Mouse (Mus musculus) midbrain, postnatal 0 days (tissue): ENCODE measurements around the gene Ube2z. TPM values are rescaled to one million over a fixed set of nuclear protein-coding genes. Genes with fewer than 3 reads are reported as not detected.

ENCODE experiments used
- ATAC-seq: fragments of 200-750 bp; cut with Nextera tagmentation; 2 replicates; pipeline ENCODE4 v1.8.0; 2017; ENCODE audit warnings: moderate number of reproducible peaks, mild to moderate bottlenecking, moderate TSS enrichment, moderate library complexity; ENCODE audit not compliant: low FRiP score
- DNase-seq: peaks from one replicate; pipeline ENCODE4 v3.0.0-alpha.2; 2015; ENCODE audit warnings: low spot score
- H3K27ac ChIP-seq: fragments of 300-500 bp; sonication (generic); 2 replicates; pipeline ENCODE4 v1.5.1; 2014; ENCODE audit warnings: low read depth, mild to moderate bottlenecking, low read length, mixed read lengths
- H3K27me3 ChIP-seq: fragments of 300-500 bp; sonication (generic); 2 replicates; pipeline ENCODE4 v1.6.1; 2014; ENCODE audit warnings: low read length, control low read depth, mixed read lengths; ENCODE audit not compliant: insufficient read depth
- H3K36me3 ChIP-seq: fragments of 300-500 bp; sonication (generic); 2 replicates; pipeline ENCODE4 v1.6.1; 2014; ENCODE audit warnings: low read length, control low read depth, mixed read lengths; ENCODE audit not compliant: insufficient read depth
- H3K4me1 ChIP-seq: fragments of 300-500 bp; sonication (generic); 2 replicates; pipeline ENCODE4 v1.6.1; 2014; ENCODE audit warnings: mild to moderate bottlenecking, control low read depth, antibody characterized with exemption, low read length, mixed read lengths; ENCODE audit not compliant: insufficient read depth
- H3K4me2 ChIP-seq: fragments of 300-500 bp; sonication (generic); 2 replicates; pipeline ENCODE4 v1.6.1; 2014; ENCODE audit warnings: low read depth, mild to moderate bottlenecking, low read length, mixed read lengths; ENCODE audit not compliant: poor library complexity, severe bottlenecking
- H3K4me3 ChIP-seq: fragments of 300-500 bp; sonication (generic); 2 replicates; pipeline ENCODE4 v1.5.1; 2014; ENCODE audit warnings: low read depth, mild to moderate bottlenecking, low read length, moderate library complexity
- H3K9ac ChIP-seq: fragments of 300-500 bp; sonication (generic); replicated peaks from 2 replicates; pipeline ENCODE4 v1.6.1; 2014; ENCODE audit warnings: mild to moderate bottlenecking, low read length, moderate library complexity, mixed read lengths; ENCODE audit not compliant: poor library complexity, severe bottlenecking
- H3K9me3 ChIP-seq: fragments of 300-500 bp; sonication (generic); 2 replicates; pipeline ENCODE4 v1.6.1; 2016; ENCODE audit warnings: low read length, control low read depth
- CTCF ChIP-seq: IDR thresholded peaks from 2 replicates; pipeline ENCODE4 v1.5.1; 2016; ENCODE audit warnings: antibody characterized with exemption, mild to moderate bottlenecking
- WGBS: fragments of 180-500 bp; shearing (Covaris S2); extraction: QIAGEN DNeasy Blood & Tissue Kit; methylation state at CpG from one replicate; pipeline ENCODE4 v1.1.7; 2014; 5-methylcytosine and 5-hydroxymethylcytosine counted together
- polyA plus RNA-seq: library from polyadenylated mRNA; unstranded; fragments of >200 nt; fragmentation: Nextera tagmentation; extraction: Ambion mirVana; gene quantifications from 2 replicates; pipeline ENCODE4 v1.2.1, GENCODE M21; 2015
- total RNA-seq: library from RNA; depleted of rRNA; stranded (reverse); fragments of >200 nt; gene quantifications from 2 replicates; pipeline ENCODE4 v1.2.3, GENCODE M21; 2014

The Ube2z gene
- total and polyA plus RNA-seq, 2 experiments from 2014 or later: 36.0 to 62.2 TPM

GRCm38 (mm10) chr11:96047469-96048373 is 17.5 kb downstream of the Ube2z start:
- Histone ChIP-seq H3K4me3 (no peak overlapping the region), H3K36me3 (peaks cover 59% of the 10 kb centered on the region), H3K9ac (no peak overlapping the region), H3K4me1 (no peaks in the 10 kb centered on the region), H3K4me2 (no peak overlapping the region), H3K27ac (no peak overlapping the region), H3K27me3 (no peaks in the 10 kb centered on the region), H3K9me3 (no peaks in the 10 kb centered on the region)
- ATAC-seq: no peak
- WGBS: 89% methylated on average over 4 of the region's 4 CpGs
- DNase-seq: no peak
- TF ChIP-seq CTCF: no peak

- H3K4me2 ChIP-seq: no peak overlapping the region
- 89% methylated on average over 2 of the region's 2 CpGs for WGBS
- no peak overlapping the region for H3K9ac ChIP-seq
- H3K27me3 ChIP-seq: no peaks in the 10 kb centered on the region
- no peaks in the 10 kb centered on the region for H3K9me3 ChIP-seq
- H3K4me1 ChIP-seq: no peaks in the 10 kb centered on the region
- ATAC-seq: no peak
- peaks cover 55% of the 10 kb centered on the region for H3K36me3 ChIP-seq
- DNase-seq: no peak
- H3K27ac ChIP-seq: no peak overlapping the region
- TF ChIP-seq CTCF: no peak
- no peak overlapping the region for H3K4me3 ChIP-seq
These were observed 18.4 kb downstream of the Ube2z start for GRCm38 (mm10) chr11:96046793-96047192.

- H3K27me3 ChIP-seq: no peaks in the 10 kb centered on the region
- no peak overlapping the region for H3K27ac ChIP-seq
- no peak overlapping the region for H3K4me2 ChIP-seq
- no peaks in the 10 kb centered on the region for H3K9me3 ChIP-seq
- DNase-seq: no peak
- peaks cover 49% of the 10 kb centered on the region for H3K36me3 ChIP-seq
- no peak for TF ChIP-seq CTCF
- no peak for ATAC-seq
- no peak overlapping the region for H3K9ac ChIP-seq
- 85% methylated on average over 8 of the region's 8 CpGs for WGBS
- H3K4me3 ChIP-seq: no peak overlapping the region
- no peaks in the 10 kb centered on the region for H3K4me1 ChIP-seq
These were observed 19.2 kb downstream of the Ube2z start for GRCm38 (mm10) chr11:96046028-96046427.

- Histone ChIP-seq H3K36me3 (peaks cover 40% of the 10 kb centered on the region), H3K9me3 (no peaks in the 10 kb centered on the region), H3K9ac (no peak overlapping the region), H3K27ac (no peak overlapping the region), H3K4me2 (no peak overlapping the region), H3K27me3 (no peaks in the 10 kb centered on the region), H3K4me3 (no peak overlapping the region), H3K4me1 (no peaks in the 10 kb centered on the region)
- DNase-seq: no peak
- TF ChIP-seq CTCF: no peak
- ATAC-seq: no peak
- WGBS: 91% methylated on average over 11 of the region's 11 CpGs
These were observed 20.2 kb downstream of the Ube2z start for GRCm38 (mm10) chr11:96044803-96045567.

- Histone ChIP-seq H3K4me2 (no peak overlapping the region), H3K9me3 (no peaks in the 10 kb centered on the region), H3K27me3 (no peaks in the 10 kb centered on the region), H3K27ac (no peak overlapping the region), H3K36me3 (peaks cover 13% of the 10 kb centered on the region), H3K4me1 (no peaks in the 10 kb centered on the region), H3K4me3 (no peak overlapping the region), H3K9ac (no peak overlapping the region)
- 92% methylated on average over 1 of the region's 1 CpGs for WGBS
- no peak for DNase-seq
- no peak for TF ChIP-seq CTCF
- no peak for ATAC-seq
These were observed 26.6 kb downstream of the Ube2z start for GRCm38 (mm10) chr11:96038560-96038959.

GRCm38 (mm10) chr11:96037499-96037898 is 27.7 kb downstream of the Ube2z start:
- peaks cover 10% of the 10 kb centered on the region for H3K36me3 ChIP-seq
- 93% methylated on average over 5 of the region's 5 CpGs for WGBS
- ATAC-seq: no peak
- H3K4me1 ChIP-seq: no peaks in the 10 kb centered on the region
- H3K9ac ChIP-seq: no peak overlapping the region
- H3K4me3 ChIP-seq: no peak overlapping the region
- TF ChIP-seq CTCF: no peak
- H3K27me3 ChIP-seq: no peaks in the 10 kb centered on the region
- no peak overlapping the region for H3K4me2 ChIP-seq
- DNase-seq: no peak
- H3K27ac ChIP-seq: no peak overlapping the region
- H3K9me3 ChIP-seq: no peaks in the 10 kb centered on the region
